Comparison of ENCODE assay signal across 20 mouse cellular contexts in the genomic region with DNA sequence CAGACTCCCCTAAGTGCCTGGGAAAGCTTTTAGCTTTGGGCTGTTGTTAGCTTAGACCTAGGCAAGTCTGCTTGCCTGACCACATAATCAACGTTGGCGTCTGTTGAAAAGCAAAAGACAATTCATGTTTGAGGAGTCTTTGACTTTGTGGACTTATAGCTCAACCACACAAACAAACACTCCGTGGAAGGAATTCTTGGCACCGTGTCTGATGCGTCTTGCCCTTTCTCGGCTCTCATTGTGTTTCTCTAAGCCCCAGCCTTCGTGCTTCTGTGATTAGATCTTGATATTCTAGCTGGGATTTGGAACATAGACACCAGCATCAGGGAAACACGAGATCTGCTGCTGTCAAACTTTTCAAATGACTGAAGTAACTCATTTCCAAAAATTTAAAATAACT.
A peak's percentile ranks its signal among the peaks of the same experiment; 100 is the strongest.
DNase-seq lines count a peak whose midpoint lies in the region; ATAC-seq lines count a peak whose summit lies in the region.
"Had no signal": no experiment of that assay in that cellular context is flagged by ENCODE, and none has a peak within 500 bp of the region (broad histone marks: within the 10 kb centered on the region; RNA-seq: fewer than 3 reads in every experiment).

No protein-coding gene starts in this region.

- no peaks in the 10 kb centered on the region for H3K36me3 ChIP-seq in hindbrain, embryonic 11.5 days (ENCODE audit: control insufficient read depth, insufficient read depth, low read length)
- no peaks in the 10 kb centered on the region for H3K36me3 ChIP-seq in hindbrain, embryonic 13.5 days
- H3K36me3 ChIP-seq in embryonic facial prominence, embryonic 10.5 days (replicated peaks), result no peaks in the 10 kb centered on the region
- H3K36me3 ChIP-seq: heart, embryonic 13.5 days; limb, embryonic 10.5 days; liver, embryonic 12.5 days; neural tube, embryonic 13.5 days had no signal

- no peak overlapping the region for H3K9ac ChIP-seq in hindbrain, embryonic 11.5 days (ENCODE audit: low read depth, low read length)
- no peak overlapping the region for H3K9ac ChIP-seq in hindbrain, embryonic 13.5 days
- H3K9ac ChIP-seq: forebrain, embryonic 13.5 days; heart, embryonic 13.5 days; liver, embryonic 12.5 days; neural tube, embryonic 13.5 days had no signal

- H3K4me3 ChIP-seq in hindbrain, embryonic 11.5 days (ENCODE audit: low read depth, low read length), result no peak overlapping the region
- H3K4me3 ChIP-seq in hindbrain, embryonic 13.5 days, result no peak overlapping the region
- H3K4me3 ChIP-seq in embryonic facial prominence, embryonic 10.5 days, result no peak overlapping the region
- H3K4me3 ChIP-seq: forebrain, embryonic 13.5 days; heart, embryonic 13.5 days; left cerebral cortex, adult 2 months; limb, embryonic 10.5 days; liver, embryonic 12.5 days; neural tube, embryonic 13.5 days had no signal

- WGBS in hindbrain, embryonic 11.5 days, result 48% methylated on average over 8 of the region's 8 CpGs
- WGBS in hindbrain, embryonic 13.5 days, result 40% methylated on average over 8 of the region's 8 CpGs
- 48% methylated on average over 8 of the region's 8 CpGs for WGBS in embryonic facial prominence, embryonic 10.5 days

- H3K4me1 ChIP-seq in hindbrain, embryonic 11.5 days (replicated peaks; ENCODE audit: control insufficient read depth, insufficient read depth, low read length), result no peaks in the 10 kb centered on the region; the same call in 1 of the 2 replicates
- peaks cover 43% of the 10 kb centered on the region for H3K4me1 ChIP-seq in hindbrain, embryonic 13.5 days (replicated peaks)
- H3K4me1 ChIP-seq in embryonic facial prominence, embryonic 10.5 days, result peaks cover 96% of the 10 kb centered on the region

- no peak for DNase-seq in hindbrain, embryonic 11.5 days (ENCODE audit: low spot score)
- peak; percentile 19 for DNase-seq in 3T3-L1 (ENCODE audit: low read depth, low spot score)
- no peak for DNase-seq in embryonic facial prominence, embryonic 10.5 days (ENCODE audit: low spot score)
- DNase-seq in lung, postnatal 10 days, result peak; percentile 65
- DNase-seq in adrenal gland, postnatal 36 days, result no peak
- DNase-seq in testis, postnatal 10 days (ENCODE audit: low spot score), result no peak
- DNase-seq: cerebellum, postnatal 25 days; heart, postnatal 4 days; kidney, adult 18-20 months; kidney, postnatal 25 days; right cerebral cortex, postnatal 25 days; thymus, postnatal 25 days had no signal

- no peaks in the 10 kb centered on the region for H3K9me3 ChIP-seq in hindbrain, embryonic 11.5 days (ENCODE audit: control insufficient read depth, low read length)
- H3K9me3 ChIP-seq in hindbrain, embryonic 13.5 days, result no peaks in the 10 kb centered on the region
- no peaks in the 10 kb centered on the region for H3K9me3 ChIP-seq in embryonic facial prominence, embryonic 10.5 days
- H3K9me3 ChIP-seq: forebrain, embryonic 13.5 days; heart, embryonic 13.5 days; limb, embryonic 10.5 days; liver, embryonic 12.5 days; neural tube, embryonic 13.5 days had no signal

- no peaks in the 10 kb centered on the region for H3K27me3 ChIP-seq in hindbrain, embryonic 11.5 days (ENCODE audit: control insufficient read depth, insufficient read depth, low read length)
- no peaks in the 10 kb centered on the region for H3K27me3 ChIP-seq in hindbrain, embryonic 13.5 days
- H3K27me3 ChIP-seq in embryonic facial prominence, embryonic 10.5 days (replicated peaks; ENCODE audit: low read depth, poor library complexity, severe bottlenecking), result no peaks in the 10 kb centered on the region
- H3K27me3 ChIP-seq: forebrain, embryonic 13.5 days; heart, embryonic 13.5 days; liver, embryonic 12.5 days; neural tube, embryonic 13.5 days; Patski had no signal

- no peak for ATAC-seq in hindbrain, embryonic 11.5 days (ENCODE audit: low FRiP score)
- ATAC-seq in hindbrain, embryonic 13.5 days (ENCODE audit: low FRiP score), result no peak
- ATAC-seq: forebrain, embryonic 13.5 days; liver, embryonic 12.5 days; Patski had no signal

- 0 out of 2 replicates have a peak overlapping the region, but pooled peaks have one; percentile 14 for H3K27ac ChIP-seq in hindbrain, embryonic 11.5 days (ENCODE audit: low read depth, low read length)
- no peak overlapping the region for H3K27ac ChIP-seq in hindbrain, embryonic 13.5 days
- H3K27ac ChIP-seq in embryonic facial prominence, embryonic 10.5 days (replicated peaks), result 0 out of 2 replicates have a peak overlapping the region, but pooled peaks have one; percentile 35
- H3K27ac ChIP-seq: forebrain, embryonic 13.5 days; left cerebral cortex, adult 2 months; neural tube, embryonic 13.5 days had no signal

- H3K4me2 ChIP-seq in hindbrain, embryonic 11.5 days (replicated peaks; ENCODE audit: low read depth, low read length), result no peak overlapping the region
- H3K4me2 ChIP-seq in hindbrain, embryonic 13.5 days, result no peak overlapping the region
- H3K4me2 ChIP-seq: forebrain, embryonic 13.5 days; heart, embryonic 13.5 days; liver, embryonic 12.5 days; neural tube, embryonic 13.5 days had no signal

Comparison
In these comparisons a context has a peak if more than half of its experiments do, and no peak if none do; other contexts are left out.
1. DNase-seq: peak in 3T3-L1 (single experiment) and lung, postnatal 10 days (single experiment); none in hindbrain, embryonic 11.5 days (single experiment), embryonic facial prominence, embryonic 10.5 days (single experiment), adrenal gland, postnatal 36 days (0 of 2) and testis, postnatal 10 days (single experiment).